Mouse (Mus musculus) lung, adult 2 months (tissue): ENCODE data around the gene Cgn.

Experiments
- CTCF ChIP-seq: fragments of 200-500 bp; IDR thresholded peaks from 2 replicates; pipeline ENCODE4 v1.5.1; 2011; ENCODE audit warnings: mild to moderate bottlenecking, low read length, control low read depth; ENCODE audit not compliant: insufficient read depth
- POLR2A ChIP-seq: fragments of 200-500 bp; IDR thresholded peaks from 2 replicates; pipeline ENCODE4 v1.6.1; 2011; ENCODE audit warnings: low read depth, mild to moderate bottlenecking, control low read depth, low read length, borderline replicate concordance; ENCODE audit errors: extremely low read depth

- no peak for TF ChIP-seq CTCF
- no peak for TF ChIP-seq POLR2A
Measured at GRCm38 (mm10) chr3:94833358-94833757, 47.1 kb upstream of the Cgn start.
